Comparison of ENCODE assay signal across 10 mouse cellular contexts in the genomic region with DNA sequence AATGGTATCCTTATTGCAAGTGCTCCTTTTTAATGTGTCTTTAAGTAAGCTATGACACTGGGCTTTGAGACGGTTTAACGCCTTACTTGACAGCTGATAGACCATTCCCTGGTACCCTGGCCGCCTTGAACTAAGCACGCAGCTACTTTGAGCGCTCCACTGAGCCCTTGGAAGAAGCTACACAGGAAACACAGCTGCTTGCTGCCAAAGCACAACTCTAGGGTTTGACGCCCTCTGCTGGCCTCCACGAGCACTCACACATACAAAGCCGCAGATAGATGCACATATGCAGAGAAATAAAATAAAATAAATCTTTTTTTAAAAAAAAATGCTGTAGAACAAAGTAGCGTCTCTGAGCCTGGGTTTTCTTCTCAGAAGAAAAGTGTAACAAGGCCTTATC. TPM values are rescaled to one million over a fixed set of nuclear protein-coding genes. Genes with fewer than 3 reads are reported as not detected.
DNase-seq lines count a peak whose midpoint lies in the region; ATAC-seq lines count a peak whose summit lies in the region.
"Had no signal": no experiment of that assay in that cellular context is flagged by ENCODE, and none has a peak within 500 bp of the region (broad histone marks: within the 10 kb centered on the region; RNA-seq: fewer than 3 reads in every experiment).

No protein-coding gene starts in this region.

- H3K36me3 ChIP-seq in forebrain, embryonic 11.5 days (ENCODE audit: control insufficient read depth, insufficient read depth, low read length): no peaks in the 10 kb centered on the region
- H3K36me3 ChIP-seq in liver, embryonic 11.5 days (ENCODE audit: control insufficient read depth, insufficient read depth, low read length): no peaks in the 10 kb centered on the region

- peak overlapping the region; percentile 43; the same call in 1 of the 2 replicates for H3K9ac ChIP-seq in forebrain, embryonic 11.5 days (ENCODE audit: low read length)
- no peak overlapping the region for H3K9ac ChIP-seq in liver, embryonic 11.5 days (ENCODE audit: low read depth, low read length)

- no peaks in the 10 kb centered on the region for H3K27me3 ChIP-seq in forebrain, embryonic 11.5 days (ENCODE audit: control insufficient read depth, insufficient read depth, low read length)
- H3K27me3 ChIP-seq in liver, embryonic 11.5 days (replicated peaks; ENCODE audit: control insufficient read depth, insufficient read depth, low read length): no peaks in the 10 kb centered on the region; the same call in 1 of the 2 replicates

- H3K27ac ChIP-seq in forebrain, embryonic 11.5 days (ENCODE audit: low read depth, low read length): no peak overlapping the region
- no peak overlapping the region for H3K27ac ChIP-seq in liver, embryonic 11.5 days (ENCODE audit: low read depth, low read length)

- H3K4me2 ChIP-seq in forebrain, embryonic 11.5 days (ENCODE audit: low read depth, low read length, severe bottlenecking): peak overlapping the region; percentile 54
- H3K4me2 ChIP-seq in liver, embryonic 11.5 days: peak overlapping the region; percentile 51

- peak overlapping the region; percentile 31 for H3K4me3 ChIP-seq in forebrain, embryonic 11.5 days (ENCODE audit: low read depth, low read length)
- H3K4me3 ChIP-seq in liver, embryonic 11.5 days (ENCODE audit: low read depth, low read length): no peak overlapping the region

- no peak for ATAC-seq in forebrain, embryonic 11.5 days (replicated peaks; ENCODE audit: low FRiP score)
- peak; percentile 20; the same call in 1 of the 2 replicates for ATAC-seq in liver, embryonic 11.5 days (replicated peaks; ENCODE audit: low FRiP score)

- H3K9me3 ChIP-seq in forebrain, embryonic 11.5 days (ENCODE audit: control insufficient read depth, low read length): no peaks in the 10 kb centered on the region
- no peaks in the 10 kb centered on the region for H3K9me3 ChIP-seq in liver, embryonic 11.5 days (ENCODE audit: control insufficient read depth, low read length)

- H3K4me1 ChIP-seq in forebrain, embryonic 11.5 days (replicated peaks; ENCODE audit: control insufficient read depth, insufficient read depth, low read length): no peaks in the 10 kb centered on the region
- H3K4me1 ChIP-seq in liver, embryonic 11.5 days (replicated peaks; ENCODE audit: control insufficient read depth, insufficient read depth, low read length): no peaks in the 10 kb centered on the region

- WGBS in forebrain, embryonic 11.5 days: 13% methylated on average over 9 of the region's 9 CpGs
- 13% methylated on average over 9 of the region's 9 CpGs for WGBS in liver, embryonic 11.5 days

- DNase-seq in kidney, postnatal 10 days: peak; percentile 65
- DNase-seq in kidney, adult 9 months: no peak
- DNase-seq in brain, adult 2 months (ENCODE audit: low read depth, low spot score): peak; percentile 77
- peak; percentile 82 for DNase-seq in forebrain, embryonic 11.5 days (ENCODE audit: low spot score)
- DNase-seq in liver, embryonic 11.5 days (ENCODE audit: low spot score): no peak
- DNase-seq in c-Kit-positive CD71-positive TER-119-positive erythroid progenitor cells, embryonic 14.5 days (ENCODE audit: low spot score): no peak
- no peak for DNase-seq in adrenal gland, postnatal 4 days (ENCODE audit: low spot score in 2 of 2)
- DNase-seq in spleen, postnatal 10 days (ENCODE audit: low spot score in 2 of 2): no peak

RNA-seq across cellular contexts. Expression of a gene that starts 4.0 kb away (rescaled TPM):
- 0.31 and 0.33 TPM in 2 replicates for polyA plus RNA-seq in forebrain, embryonic 11.5 days (2014; fragmentation: Nextera tagmentation; extraction: Ambion mirVana)
- polyA plus RNA-seq in liver, embryonic 11.5 days (2014; fragmentation: Nextera tagmentation; extraction: Ambion mirVana): 0.16 TPM in 1 of 2 replicates, not detected in the other
- total RNA-seq in adrenal gland, postnatal 4 days (2021): 10 to 100 TPM; 31.0 to 32.6 TPM
- total RNA-seq: common myeloid progenitor, adult 5-6 weeks had no signal

RNA-seq across cellular contexts. Expression of a gene that starts 14.5 kb away (rescaled TPM):
- polyA plus RNA-seq in forebrain, embryonic 11.5 days (2014; fragmentation: Nextera tagmentation; extraction: Ambion mirVana): not detected in 2 replicates
- polyA plus RNA-seq in liver, embryonic 11.5 days (2014; fragmentation: Nextera tagmentation; extraction: Ambion mirVana): not detected in 2 replicates
- not detected for total RNA-seq in adrenal gland, postnatal 4 days (2021)
- total RNA-seq: common myeloid progenitor, adult 5-6 weeks had no signal
- polyA plus RNA-seq: spleen, adult 2 months had no signal

RNA-seq across cellular contexts. Expression of a gene that starts 18.5 kb away (rescaled TPM):
- polyA plus RNA-seq in forebrain, embryonic 11.5 days (2014; fragmentation: Nextera tagmentation; extraction: Ambion mirVana): not detected in 2 replicates
- polyA plus RNA-seq in liver, embryonic 11.5 days (2014; fragmentation: Nextera tagmentation; extraction: Ambion mirVana): not detected in 2 replicates
- 1 to 10 TPM; 1.3 to 1.5 TPM for total RNA-seq in adrenal gland, postnatal 4 days (2021)
- total RNA-seq: common myeloid progenitor, adult 5-6 weeks had no signal

RNA-seq across cellular contexts. Expression of a gene that starts 54.5 kb away (rescaled TPM):
- 2.8 and 3.5 TPM in 2 replicates for polyA plus RNA-seq in forebrain, embryonic 11.5 days (2014; fragmentation: Nextera tagmentation; extraction: Ambion mirVana)
- 3.0 and 3.8 TPM in 2 replicates for polyA plus RNA-seq in liver, embryonic 11.5 days (2014; fragmentation: Nextera tagmentation; extraction: Ambion mirVana)
- total RNA-seq in adrenal gland, postnatal 4 days (2021): 10 to 100 TPM in 1 of 2 experiments, 1 to 10 TPM in 1; 9.1 to 10.1 TPM

Comparison
In these comparisons a context has a peak if more than half of its experiments do, and no peak if none do; other contexts are left out.
1. DNase-seq: peak in kidney, postnatal 10 days (single experiment), brain, adult 2 months (single experiment) and forebrain, embryonic 11.5 days (single experiment); none in kidney, adult 9 months (single experiment), liver, embryonic 11.5 days (single experiment), c-Kit-positive CD71-positive TER-119-positive erythroid progenitor cells, embryonic 14.5 days (single experiment), adrenal gland, postnatal 4 days (0 of 2) and spleen, postnatal 10 days (0 of 2).